Mouse (Mus musculus): ENCODE data around the gene Tmprss5. TPM values are rescaled to one million over a fixed set of nuclear protein-coding genes. Genes with fewer than 3 reads are reported as not detected.

The Tmprss5 gene
- polyA plus RNA-seq, 1 experiment from 2014 or later = not detected

DNA sequence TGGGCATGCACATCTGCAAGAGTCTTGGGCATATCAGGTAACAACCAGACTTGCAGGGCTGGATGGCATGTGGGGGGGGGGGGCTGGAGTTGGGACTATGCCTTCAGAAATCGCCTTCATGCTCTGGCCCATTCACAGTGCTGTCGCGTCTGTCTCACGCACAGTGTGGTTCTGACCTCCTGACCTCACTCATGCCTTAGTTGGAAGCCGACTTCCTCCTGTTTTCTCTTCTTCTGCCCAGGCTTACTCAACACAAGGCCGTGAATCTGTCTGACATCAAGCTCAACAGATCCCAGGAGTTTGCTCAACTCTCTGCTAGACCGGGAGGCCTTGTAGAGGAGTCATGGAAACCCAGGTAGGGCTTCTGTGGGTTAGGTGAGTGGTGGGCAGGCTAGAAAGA is 28.0 kb downstream of the Tmprss5 start:
- Histone ChIP-seq H3K9ac (no peak overlapping the region), H3K4me1 (replicated peaks) (no peaks in the 10 kb centered on the region), H3K27ac (replicated peaks) (no peak overlapping the region), H3K4me2 (no peak overlapping the region), H3K27me3 (no peaks in the 10 kb centered on the region), H3K4me3 (replicated peaks) (no peak overlapping the region), H3K36me3 (replicated peaks) (no peaks in the 10 kb centered on the region), H3K9me3 (replicated peaks) (no peaks in the 10 kb centered on the region)
- 48% methylated on average over 7 of the region's 7 CpGs for WGBS (ENCODE audit: insufficient replicate concordance)
- ATAC-seq (ENCODE audit: insufficient read depth) = no peak

DNA sequence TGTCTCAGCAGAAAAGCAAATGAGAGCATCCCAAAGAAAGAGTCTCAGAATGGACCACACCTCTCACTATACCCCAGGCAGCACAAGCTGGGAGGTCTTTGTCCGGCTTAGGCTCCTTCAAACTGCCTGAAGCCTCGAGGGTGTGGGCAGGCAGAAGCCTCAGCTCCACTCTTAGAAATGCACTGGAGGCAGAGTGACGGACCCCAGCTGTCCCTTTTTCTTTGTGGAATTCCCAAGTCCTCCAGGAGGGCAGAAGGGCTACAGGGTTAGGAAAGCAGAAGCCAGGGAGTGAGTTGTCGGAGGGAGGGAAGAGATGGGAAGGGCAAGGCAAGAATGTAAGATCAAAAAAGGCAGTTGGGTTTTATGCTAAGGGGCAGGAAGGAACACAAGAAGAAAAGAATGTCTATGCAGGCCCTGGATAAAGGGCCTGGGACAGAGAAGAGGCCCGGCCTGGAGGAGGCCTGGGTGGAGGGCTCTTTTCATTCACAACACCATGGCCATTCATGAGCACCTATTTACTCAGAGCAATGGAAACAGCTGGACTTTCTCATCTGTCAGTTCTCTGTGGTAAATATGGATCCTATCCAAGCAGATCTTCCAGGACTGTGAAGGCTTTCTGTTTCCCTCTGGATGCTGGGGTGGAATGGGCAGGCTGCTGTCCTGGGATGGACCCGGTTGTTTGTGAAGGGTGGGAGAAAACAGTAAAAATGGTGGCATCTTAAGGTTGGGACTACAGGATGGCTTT is 29.6 kb downstream of the Tmprss5 start:
- Histone ChIP-seq H3K4me1 (replicated peaks) (no peaks in the 10 kb centered on the region), H3K4me2 (no peak overlapping the region), H3K27me3 (no peaks in the 10 kb centered on the region), H3K9ac (no peak overlapping the region), H3K9me3 (replicated peaks) (no peaks in the 10 kb centered on the region), H3K36me3 (replicated peaks) (no peaks in the 10 kb centered on the region), H3K27ac (replicated peaks) (no peak overlapping the region), H3K4me3 (replicated peaks) (no peak overlapping the region)
- ATAC-seq (ENCODE audit: insufficient read depth) = no peak
- 57% methylated on average over 6 of the region's 6 CpGs for WGBS (ENCODE audit: insufficient replicate concordance)

- Histone ChIP-seq H3K4me3 (replicated peaks) (no peak overlapping the region), H3K9ac (no peak overlapping the region), H3K27ac (replicated peaks) (no peak overlapping the region), H3K4me1 (replicated peaks) (no peaks in the 10 kb centered on the region), H3K9me3 (replicated peaks) (no peaks in the 10 kb centered on the region), H3K4me2 (no peak overlapping the region), H3K27me3 (no peaks in the 10 kb centered on the region), H3K36me3 (replicated peaks) (no peaks in the 10 kb centered on the region)
- no peak for ATAC-seq (ENCODE audit: insufficient read depth)
- WGBS (ENCODE audit: insufficient replicate concordance) = 39% methylated on average over 5 of the region's 5 CpGs
Observed at GRCm38 (mm10) chr9:49111296-49111695, 30.2 kb downstream of the Tmprss5 start.

- no peak overlapping the region for H3K4me2 ChIP-seq
- H3K4me1 ChIP-seq (replicated peaks) = no peaks in the 10 kb centered on the region
- no peak overlapping the region for H3K4me3 ChIP-seq (replicated peaks)
- no peak overlapping the region for H3K27ac ChIP-seq (replicated peaks)
- no peaks in the 10 kb centered on the region for H3K27me3 ChIP-seq
- no peaks in the 10 kb centered on the region for H3K9me3 ChIP-seq (replicated peaks)
- no peak for ATAC-seq (ENCODE audit: insufficient read depth)
- WGBS (ENCODE audit: insufficient replicate concordance) = 28% methylated on average over 3 of the region's 3 CpGs
- H3K36me3 ChIP-seq (replicated peaks) = no peaks in the 10 kb centered on the region
- no peak overlapping the region for H3K9ac ChIP-seq
Observed at GRCm38 (mm10) chr9:49118271-49118825, 37.3 kb downstream of the Tmprss5 start.

GRCm38 (mm10) chr9:49119759-49120158 is 38.7 kb downstream of the Tmprss5 start:
- WGBS (ENCODE audit: insufficient replicate concordance) = 51% methylated on average over 4 of the region's 4 CpGs
- Histone ChIP-seq H3K4me3 (replicated peaks) (no peak overlapping the region), H3K4me2 (no peak overlapping the region), H3K27me3 (no peaks in the 10 kb centered on the region), H3K4me1 (replicated peaks) (no peaks in the 10 kb centered on the region), H3K36me3 (replicated peaks) (no peaks in the 10 kb centered on the region), H3K27ac (replicated peaks) (no peak overlapping the region), H3K9ac (no peak overlapping the region), H3K9me3 (replicated peaks) (no peaks in the 10 kb centered on the region)
- ATAC-seq (ENCODE audit: insufficient read depth) = no peak

DNA sequence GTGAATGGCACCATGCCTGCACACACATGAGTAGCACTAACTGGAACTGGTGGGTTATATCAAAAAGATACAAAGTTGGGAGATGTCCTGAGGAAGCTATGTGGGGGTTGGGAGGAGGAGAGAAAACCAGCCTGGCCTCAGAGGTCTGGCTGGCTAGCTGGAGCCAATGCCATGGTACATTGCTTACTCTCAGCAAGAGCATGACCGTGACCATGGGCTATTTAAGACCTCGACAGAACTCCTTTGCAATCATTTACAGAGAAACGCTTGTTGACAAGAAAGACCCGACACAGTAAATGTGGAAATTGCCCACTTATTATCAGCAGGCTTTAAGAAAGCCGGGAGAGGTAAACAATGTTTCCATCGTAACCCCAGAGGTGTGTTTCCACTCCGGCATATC is 44.6 kb downstream of the Tmprss5 start:
- H3K27me3 ChIP-seq = no peaks in the 10 kb centered on the region
- WGBS (ENCODE audit: insufficient replicate concordance) = 59% methylated on average over 7 of the region's 7 CpGs
- H3K4me3 ChIP-seq (replicated peaks) = no peak overlapping the region
- H3K27ac ChIP-seq (replicated peaks) = no peak overlapping the region
- no peaks in the 10 kb centered on the region for H3K36me3 ChIP-seq (replicated peaks)
- no peaks in the 10 kb centered on the region for H3K9me3 ChIP-seq (replicated peaks)
- no peaks in the 10 kb centered on the region for H3K4me1 ChIP-seq (replicated peaks)
- no peak overlapping the region for H3K9ac ChIP-seq
- H3K4me2 ChIP-seq = no peak overlapping the region
- no peak for ATAC-seq (ENCODE audit: insufficient read depth)

GRCm38 (mm10) chr9:49130514-49131010 is 49.5 kb downstream of the Tmprss5 start:
- Histone ChIP-seq H3K9me3 (replicated peaks) (no peaks in the 10 kb centered on the region), H3K27me3 (no peaks in the 10 kb centered on the region), H3K4me1 (replicated peaks) (no peaks in the 10 kb centered on the region), H3K4me2 (no peak overlapping the region), H3K9ac (no peak overlapping the region), H3K36me3 (replicated peaks) (no peaks in the 10 kb centered on the region), H3K4me3 (replicated peaks) (no peak overlapping the region), H3K27ac (replicated peaks) (no peak overlapping the region)
- 58% methylated on average over 5 of the region's 5 CpGs for WGBS (ENCODE audit: insufficient replicate concordance)
- no peak for ATAC-seq (ENCODE audit: insufficient read depth)

GRCm38 (mm10) chr9:49143841-49144240 is 62.8 kb downstream of the Tmprss5 start:
- Histone ChIP-seq H3K27me3 (no peaks in the 10 kb centered on the region), H3K4me3 (replicated peaks) (no peak overlapping the region), H3K27ac (replicated peaks) (no peak overlapping the region), H3K36me3 (replicated peaks) (no peaks in the 10 kb centered on the region), H3K9me3 (replicated peaks) (no peaks in the 10 kb centered on the region), H3K4me1 (replicated peaks) (no peaks in the 10 kb centered on the region), H3K9ac (no peak overlapping the region), H3K4me2 (no peak overlapping the region)
- 68% methylated on average over 3 of the region's 3 CpGs for WGBS (ENCODE audit: insufficient replicate concordance)
- ATAC-seq (ENCODE audit: insufficient read depth) = no peak

GRCm38 (mm10) chr9:49145776-49146175 is 64.7 kb downstream of the Tmprss5 start:
- no peak for ATAC-seq (ENCODE audit: insufficient read depth)
- no peaks in the 10 kb centered on the region for H3K4me1 ChIP-seq (replicated peaks)
- no peaks in the 10 kb centered on the region for H3K36me3 ChIP-seq (replicated peaks)
- 58% methylated on average over 8 of the region's 8 CpGs for WGBS (ENCODE audit: insufficient replicate concordance)
- H3K9ac ChIP-seq = no peak overlapping the region
- H3K4me3 ChIP-seq (replicated peaks) = no peak overlapping the region
- no peak overlapping the region for H3K4me2 ChIP-seq
- no peaks in the 10 kb centered on the region for H3K27me3 ChIP-seq
- no peaks in the 10 kb centered on the region for H3K9me3 ChIP-seq (replicated peaks)
- H3K27ac ChIP-seq (replicated peaks) = no peak overlapping the region

DNA sequence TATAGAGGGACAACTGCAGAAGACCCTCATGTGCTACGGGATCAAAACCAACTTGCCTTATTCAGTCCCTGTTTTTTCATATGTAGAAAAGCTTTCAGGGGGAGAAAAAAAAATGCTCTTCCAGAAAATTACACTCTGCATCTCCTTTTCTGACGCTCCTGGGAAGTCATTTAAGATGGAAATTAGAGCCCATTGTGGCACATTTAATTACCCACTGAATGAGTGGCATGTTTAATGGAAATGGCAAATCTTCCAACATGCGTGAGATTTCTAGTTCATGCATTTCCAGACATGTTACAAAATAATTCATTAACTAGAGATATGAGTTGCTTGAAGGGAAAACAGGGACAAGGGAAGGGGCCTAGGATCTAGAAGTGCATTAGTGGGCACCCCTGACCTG is 66.0 kb downstream of the Tmprss5 start:
- no peak for ATAC-seq (ENCODE audit: insufficient read depth)
- 51% methylated on average over 3 of the region's 3 CpGs for WGBS (ENCODE audit: insufficient replicate concordance)
- Histone ChIP-seq H3K27ac (replicated peaks) (no peak overlapping the region), H3K4me2 (no peak overlapping the region), H3K9me3 (replicated peaks) (no peaks in the 10 kb centered on the region), H3K27me3 (no peaks in the 10 kb centered on the region), H3K4me3 (replicated peaks) (no peak overlapping the region), H3K9ac (no peak overlapping the region), H3K36me3 (replicated peaks) (no peaks in the 10 kb centered on the region), H3K4me1 (replicated peaks) (no peaks in the 10 kb centered on the region)
